Mouse (Mus musculus) small intestine, adult 2 months (tissue): ENCODE results near the gene Pard3b. TPM values are rescaled to one million over a fixed set of nuclear protein-coding genes. Genes with fewer than 3 reads are reported as not detected.

Experiments
- H3K27ac ChIP-seq: fragments of 200-500 bp; 2 replicates; pipeline ENCODE4 v1.5.1; 2012; ENCODE audit warnings: low read depth, low read length, control low read depth, inconsistent platforms; ENCODE audit not compliant: insufficient read depth
- H3K27me3 ChIP-seq: fragments of 200-500 bp; 2 replicates; pipeline ENCODE4 v1.6.1; 2012; ENCODE audit warnings: mild to moderate bottlenecking, moderate library complexity, low read length, inconsistent platforms; ENCODE audit not compliant: control insufficient read depth, insufficient read depth
- H3K36me3 ChIP-seq: fragments of 200-500 bp; 2 replicates; pipeline ENCODE4 v1.6.1; 2012; ENCODE audit warnings: mild to moderate bottlenecking, low read length, control low read depth, inconsistent platforms; ENCODE audit not compliant: control insufficient read depth, insufficient read depth
- H3K4me1 ChIP-seq: fragments of 200-500 bp; 2 replicates; pipeline ENCODE4 v1.6.1; 2012; ENCODE audit warnings: low read length, inconsistent platforms, mixed read lengths; ENCODE audit not compliant: control insufficient read depth, insufficient read depth, insufficient read length
- H3K4me3 ChIP-seq: fragments of 200-500 bp; 2 replicates; pipeline ENCODE4 v1.5.1; 2012; ENCODE audit warnings: low read depth, mild to moderate bottlenecking, control low read depth, inconsistent platforms, low read length, moderate library complexity
- CTCF ChIP-seq: fragments of 200-500 bp; IDR thresholded peaks from 2 replicates; pipeline ENCODE4 v1.5.1; 2012; ENCODE audit warnings: low read depth, mild to moderate bottlenecking, control low read depth, inconsistent platforms, low read length, moderate library complexity, mixed read lengths; ENCODE audit not compliant: insufficient replicate concordance, insufficient read length; ENCODE audit errors: extremely low read depth
- POLR2A ChIP-seq: fragments of 200-500 bp; IDR thresholded peaks from 2 replicates; pipeline ENCODE4 v1.6.1; 2012; ENCODE audit warnings: low read depth, mild to moderate bottlenecking, control low read depth, inconsistent platforms, low read length, moderate library complexity
- WGBS: fragments of 180-500 bp; shearing (Covaris S2); methylation state at CpG from one replicate; pipeline ENCODE4 v1.1.7; 2018; 5-methylcytosine and 5-hydroxymethylcytosine counted together
- polyA plus RNA-seq: library from polyadenylated mRNA; depleted of rRNA; stranded (reverse); fragments of >200 nt; gene quantifications from 2 replicates; pipeline ENCODE4 v1.2.3, GENCODE M21; 2012

Pard3b gene
- polyA plus RNA-seq, 1 experiment = 7.2 TPM

DNA sequence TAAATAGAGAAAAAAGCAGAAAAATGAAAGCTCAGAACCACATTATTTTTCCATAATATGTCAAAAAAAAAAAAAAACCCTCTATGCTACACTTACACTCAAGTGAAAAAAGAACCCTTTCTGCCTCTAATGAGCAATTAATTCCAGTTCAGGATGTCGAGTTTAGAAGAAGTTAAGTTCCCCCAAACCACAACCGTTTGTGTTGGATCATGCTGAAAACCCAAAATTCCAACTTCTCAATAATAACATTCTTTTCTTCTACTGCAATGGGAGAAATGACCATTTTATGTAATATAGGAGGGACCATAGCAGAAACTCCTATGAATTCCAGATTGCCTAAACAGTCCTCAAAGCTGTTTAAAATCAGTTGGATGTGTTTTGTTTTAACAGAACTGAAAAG is 911.9 kb downstream of the Pard3b start:
- H3K27ac ChIP-seq = no peak overlapping the region
- WGBS = 67% methylated on average over 2 of the region's 2 CpGs
- no peaks in the 10 kb centered on the region for H3K36me3 ChIP-seq

DNA sequence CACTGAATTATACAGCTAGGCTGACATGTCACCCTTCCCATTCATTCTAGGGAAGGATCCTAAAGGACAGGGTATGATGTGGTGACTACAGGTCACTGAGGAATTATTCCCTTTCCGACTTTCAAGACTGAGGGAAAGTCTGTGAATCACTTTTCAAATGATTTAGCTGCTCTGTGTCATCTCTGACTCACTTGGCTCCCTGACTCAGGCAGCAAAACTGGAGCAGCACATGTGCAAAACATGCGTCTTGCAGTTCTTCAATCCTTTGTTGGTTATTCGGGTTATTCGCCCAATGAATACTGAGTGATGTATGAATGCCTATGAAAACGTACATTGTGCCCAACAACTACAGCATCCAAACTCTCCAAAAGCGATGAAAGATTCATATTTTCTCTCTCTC is 912.9 kb downstream of the Pard3b start:
- Histone ChIP-seq H3K27ac (no peak overlapping the region), H3K4me1 (no peaks in the 10 kb centered on the region), H3K36me3 (no peaks in the 10 kb centered on the region), H3K4me3 (no peak overlapping the region), H3K27me3 (no peaks in the 10 kb centered on the region)
- no peak for TF ChIP-seq POLR2A
- no peak for TF ChIP-seq CTCF
- WGBS = 85% methylated on average over 6 of the region's 6 CpGs

More for the DNA sequence above, 911.9 kb downstream of the Pard3b start:
- Histone ChIP-seq H3K27me3 (no peaks in the 10 kb centered on the region), H3K4me3 (no peak overlapping the region), H3K4me1 (no peaks in the 10 kb centered on the region)
- TF ChIP-seq POLR2A (no peak), CTCF (no peak)

DNA sequence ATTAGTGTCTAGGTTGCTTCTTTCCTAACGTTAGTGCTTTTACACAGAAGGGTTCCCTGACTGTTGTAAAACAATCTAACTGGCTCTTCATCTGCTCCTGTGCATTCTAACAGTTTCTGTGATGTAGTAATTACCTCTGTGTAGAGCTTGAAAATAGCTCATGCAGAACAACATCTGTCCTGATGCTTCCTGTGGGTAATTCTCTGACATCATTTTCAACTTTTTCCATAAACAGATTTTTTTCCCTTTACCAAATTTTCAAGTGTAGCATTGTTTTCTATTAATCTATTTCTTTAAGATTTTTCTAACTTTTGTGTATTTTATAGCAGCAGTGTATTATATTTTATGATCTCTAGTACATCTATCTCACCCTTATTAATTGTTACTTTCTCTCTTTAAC is 917.2 kb downstream of the Pard3b start:
- TF ChIP-seq POLR2A (no peak), CTCF (no peak)
- no peak overlapping the region for H3K4me3 ChIP-seq
- WGBS = 51% methylated on average over 1 of the region's 1 CpGs
- no peaks in the 10 kb centered on the region for H3K4me1 ChIP-seq
- no peaks in the 10 kb centered on the region for H3K36me3 ChIP-seq
- H3K27ac ChIP-seq = no peak overlapping the region
- H3K27me3 ChIP-seq = no peaks in the 10 kb centered on the region

DNA sequence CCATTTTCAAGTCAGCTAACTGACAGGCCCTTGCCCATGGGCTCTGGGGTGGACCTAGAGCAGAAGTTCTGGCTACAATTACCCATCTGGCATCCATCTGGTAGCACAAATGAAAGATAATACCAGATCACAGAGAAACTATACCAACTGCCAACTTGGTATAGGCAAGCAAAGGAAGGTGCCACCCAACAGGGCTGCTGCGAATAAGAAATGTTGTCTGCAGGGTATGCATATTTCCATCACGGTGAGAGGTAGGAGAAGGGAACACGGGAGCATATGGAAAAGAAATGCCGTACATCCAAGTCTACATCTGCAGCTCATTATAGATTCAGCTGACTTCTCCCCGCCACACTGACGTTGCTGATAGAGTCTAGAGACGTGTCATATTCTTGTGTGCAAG is 924.4 kb downstream of the Pard3b start:
- Histone ChIP-seq H3K4me1 (no peaks in the 10 kb centered on the region), H3K4me3 (no peak overlapping the region), H3K27me3 (no peaks in the 10 kb centered on the region), H3K36me3 (no peaks in the 10 kb centered on the region), H3K27ac (no peak overlapping the region)
- 94% methylated on average over 7 of the region's 7 CpGs for WGBS
- TF ChIP-seq CTCF (no peak), POLR2A (no peak)

DNA sequence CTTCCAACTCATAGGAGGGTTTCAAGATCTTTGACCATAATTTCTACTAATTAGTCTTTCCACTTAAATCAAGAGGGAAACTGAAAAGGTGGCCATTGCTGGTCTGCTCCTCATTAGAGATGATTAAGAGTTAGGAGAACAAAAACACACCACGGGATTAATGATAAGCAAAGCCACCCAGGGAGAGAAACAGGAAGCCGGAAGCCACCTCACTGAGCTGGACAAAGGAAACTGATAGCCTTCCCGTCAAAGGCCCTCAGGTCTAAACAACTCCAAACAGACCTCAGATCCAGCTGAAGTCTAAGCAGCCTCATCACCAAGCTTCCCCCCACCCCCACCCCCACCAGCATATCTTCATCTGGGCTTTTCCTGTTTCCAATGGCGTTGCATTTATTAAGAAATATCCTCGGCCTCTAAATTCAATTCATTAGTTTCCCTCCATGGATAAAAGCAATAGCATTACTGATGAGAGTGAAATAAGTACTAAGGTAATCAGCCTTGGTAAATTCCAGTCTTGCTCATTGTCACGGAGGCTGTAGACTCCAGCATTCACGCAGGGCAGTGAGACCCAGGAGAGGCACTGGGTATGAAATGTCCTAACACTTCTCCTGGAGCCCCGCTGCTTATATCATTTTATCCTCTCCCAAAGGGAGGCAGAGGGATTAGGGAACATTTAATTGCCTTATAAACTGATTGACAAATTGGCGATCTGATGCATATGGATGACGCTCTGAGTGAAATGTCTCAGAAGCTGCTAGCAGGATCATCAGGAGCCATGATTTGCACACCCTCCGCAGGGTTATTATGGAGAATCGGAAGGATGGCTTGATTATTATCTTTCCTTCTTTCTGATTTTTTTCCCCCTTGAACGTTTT is 925.9 kb downstream of the Pard3b start:
- Histone ChIP-seq H3K36me3 (no peaks in the 10 kb centered on the region), H3K27me3 (no peaks in the 10 kb centered on the region), H3K27ac (no peak overlapping the region), H3K4me3 (no peak overlapping the region), H3K4me1 (no peaks in the 10 kb centered on the region)
- TF ChIP-seq POLR2A (no peak), CTCF (no peak)
- 77% methylated on average over 13 of the region's 13 CpGs for WGBS

DNA sequence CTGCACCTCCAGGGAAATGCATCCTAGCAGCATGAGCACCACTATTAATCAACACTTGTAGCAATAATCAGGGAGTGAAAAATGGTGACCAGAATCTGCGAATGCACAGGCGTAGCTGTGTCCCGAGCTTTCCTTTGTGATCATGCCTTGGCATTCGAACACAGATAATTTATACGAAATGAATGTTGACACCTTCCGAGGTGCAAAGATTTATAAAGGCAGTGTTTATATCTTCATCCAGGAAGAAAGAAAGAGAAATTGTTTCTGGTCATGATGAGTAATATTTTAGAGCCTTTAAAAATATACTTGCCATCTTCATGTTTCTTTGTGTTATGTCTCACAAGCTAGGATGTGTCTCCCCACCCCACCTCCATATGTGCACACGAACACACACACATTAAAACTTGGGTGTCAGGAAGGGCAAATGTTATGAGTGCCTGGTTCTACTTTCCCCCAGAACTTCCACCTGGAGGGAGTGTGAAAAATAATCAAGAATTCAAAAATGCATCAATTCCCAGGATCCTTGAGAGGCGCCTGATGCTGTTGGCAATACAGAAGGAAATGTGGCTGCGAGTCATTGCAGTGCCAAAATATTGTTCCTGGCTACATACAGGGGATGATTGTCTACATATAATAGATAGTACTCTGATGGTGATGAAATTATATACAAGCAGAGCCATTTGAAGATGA is 926.6 kb downstream of the Pard3b start:
- 90% methylated on average over 9 of the region's 9 CpGs for WGBS
- Histone ChIP-seq H3K27me3 (no peaks in the 10 kb centered on the region), H3K4me1 (no peaks in the 10 kb centered on the region), H3K27ac (no peak overlapping the region), H3K4me3 (no peak overlapping the region), H3K36me3 (no peaks in the 10 kb centered on the region)
- TF ChIP-seq POLR2A (no peak), CTCF (no peak)

DNA sequence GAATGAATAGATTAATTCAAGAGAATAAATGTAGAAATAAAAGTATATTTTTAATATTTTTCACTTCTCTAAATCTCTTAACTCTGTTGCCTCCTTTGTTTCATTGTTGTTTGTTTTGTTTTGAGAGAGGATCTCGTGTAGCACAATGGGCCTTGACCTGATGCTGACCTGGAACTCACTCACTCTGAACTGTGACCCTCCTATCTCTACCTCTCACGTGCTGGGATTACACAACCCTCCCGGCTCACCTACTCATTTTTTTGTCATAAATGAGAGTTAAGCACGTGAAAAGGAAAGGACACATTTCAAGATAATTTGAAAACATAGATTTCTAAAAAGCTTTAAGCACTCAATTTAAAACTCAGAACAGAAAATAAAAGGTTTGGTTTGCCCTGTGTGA is 928.0 kb downstream of the Pard3b start:
- no peak for TF ChIP-seq CTCF
- no peak for TF ChIP-seq POLR2A
- Histone ChIP-seq H3K4me1 (no peaks in the 10 kb centered on the region), H3K27ac (no peak overlapping the region), H3K27me3 (no peaks in the 10 kb centered on the region), H3K4me3 (no peak overlapping the region), H3K36me3 (no peaks in the 10 kb centered on the region)
- WGBS = 18% methylated on average over 4 of the region's 4 CpGs
